Mouse (Mus musculus): ENCODE measurements around the gene Dtx4.

Gene Dtx4

DNA sequence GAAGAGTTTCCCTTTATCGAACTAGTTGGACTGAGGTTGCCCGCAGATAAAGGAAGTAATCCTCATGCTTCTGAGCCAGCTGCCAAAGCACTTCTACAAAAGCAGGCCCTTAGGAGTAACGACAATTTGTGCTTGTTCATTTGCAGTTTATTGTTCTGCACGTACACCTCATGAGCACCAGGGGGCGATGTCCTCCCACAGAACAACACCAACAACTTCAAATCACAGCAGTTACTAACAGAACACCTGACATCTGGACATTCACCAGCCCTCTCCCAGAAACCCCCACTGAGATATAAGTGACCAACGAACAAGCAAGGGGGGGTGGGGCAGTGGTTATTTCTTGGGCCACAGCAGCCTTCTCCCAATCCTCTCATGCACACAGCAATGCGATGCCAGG, 35.0 kb downstream of the Dtx4 start:
- peak; percentile 44 for DNase-seq (ENCODE audit: low spot score)

- no peak for DNase-seq (ENCODE audit: low spot score)
Measured at GRCm38 (mm10) chr19:12465530-12466144, 35.6 kb downstream of the Dtx4 start.

- DNase-seq (ENCODE audit: low spot score): no peak
Measured at GRCm38 (mm10) chr19:12464674-12465073, 36.6 kb downstream of the Dtx4 start.

- no peak for DNase-seq (ENCODE audit: low spot score)
Measured at GRCm38 (mm10) chr19:12464127-12464526, 37.1 kb downstream of the Dtx4 start.

DNA sequence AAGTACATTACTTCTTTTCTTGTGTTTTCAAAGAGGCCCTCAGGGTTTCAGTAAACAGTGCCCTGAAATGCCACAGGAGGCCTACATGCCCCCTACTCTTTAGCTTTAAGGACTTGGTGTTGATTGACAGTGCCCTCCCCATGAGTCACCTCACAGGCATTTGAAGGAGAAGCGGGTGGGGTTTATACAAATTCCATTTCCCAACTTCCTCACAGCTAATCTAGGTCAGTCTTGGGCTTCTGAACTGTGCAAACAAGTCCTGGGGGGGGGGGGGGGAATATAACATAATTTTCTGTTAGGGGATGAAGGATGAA, 37.6 kb downstream of the Dtx4 start:
- DNase-seq (ENCODE audit: low spot score): no peak

- no peak for DNase-seq (ENCODE audit: low spot score)
Measured at GRCm38 (mm10) chr19:12462851-12463721, 38.2 kb downstream of the Dtx4 start.

DNA sequence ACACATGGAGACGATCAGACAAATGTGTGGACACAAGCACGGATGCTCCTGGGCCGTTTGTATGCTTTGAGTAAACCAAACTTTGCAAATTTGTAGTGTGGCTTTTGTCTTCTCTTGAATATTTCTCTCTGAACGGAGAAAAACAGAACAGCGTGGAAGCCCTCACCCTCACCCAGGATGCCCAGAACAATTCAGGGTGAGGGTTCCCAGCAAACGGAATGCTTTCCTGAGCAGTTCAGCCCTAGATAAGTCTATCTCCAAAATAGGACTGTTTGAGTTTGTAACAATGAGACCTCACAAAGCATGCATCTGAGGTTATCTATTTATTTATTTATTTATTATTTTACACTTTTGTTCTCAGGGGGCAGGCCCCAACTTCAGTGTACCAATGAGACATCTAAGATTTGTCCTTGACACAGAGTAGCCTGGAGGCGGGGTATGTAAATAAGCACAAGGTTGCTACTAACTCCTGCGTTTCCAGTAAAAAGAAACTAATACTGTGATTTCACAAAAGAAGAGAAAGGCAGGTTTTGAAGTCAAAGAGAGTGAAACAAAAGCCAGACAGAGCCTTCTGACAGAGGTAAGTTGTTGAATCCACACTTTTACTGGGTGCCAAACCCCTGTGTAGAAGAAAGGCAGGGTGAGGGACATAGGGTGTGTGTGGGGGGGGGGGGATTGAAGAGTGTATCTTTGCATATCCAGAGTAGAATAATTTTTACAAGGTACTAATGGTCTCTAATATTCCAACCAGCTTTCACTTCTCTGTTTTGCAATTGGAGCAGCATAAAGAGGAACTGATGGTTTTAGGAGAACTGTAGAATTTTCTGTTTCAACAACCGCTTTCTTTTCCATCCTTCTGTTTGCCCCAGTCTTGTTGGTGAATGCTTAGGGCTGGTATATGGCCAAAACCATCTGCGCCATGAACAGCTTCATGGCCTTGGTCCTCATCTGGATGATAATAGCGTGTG, 40.7 kb downstream of the Dtx4 start, which contains the start of gene Mpeg1:
Gene Mpeg1, plus strand, starts transcription at position 498 of the 968 bp plus-strand sequence.
- no peak for DNase-seq (ENCODE audit: low spot score)

GRCm38 (mm10) chr19:12459516-12459915, 41.7 kb downstream of the Dtx4 start:
- no peak for DNase-seq (ENCODE audit: low spot score)

DNA sequence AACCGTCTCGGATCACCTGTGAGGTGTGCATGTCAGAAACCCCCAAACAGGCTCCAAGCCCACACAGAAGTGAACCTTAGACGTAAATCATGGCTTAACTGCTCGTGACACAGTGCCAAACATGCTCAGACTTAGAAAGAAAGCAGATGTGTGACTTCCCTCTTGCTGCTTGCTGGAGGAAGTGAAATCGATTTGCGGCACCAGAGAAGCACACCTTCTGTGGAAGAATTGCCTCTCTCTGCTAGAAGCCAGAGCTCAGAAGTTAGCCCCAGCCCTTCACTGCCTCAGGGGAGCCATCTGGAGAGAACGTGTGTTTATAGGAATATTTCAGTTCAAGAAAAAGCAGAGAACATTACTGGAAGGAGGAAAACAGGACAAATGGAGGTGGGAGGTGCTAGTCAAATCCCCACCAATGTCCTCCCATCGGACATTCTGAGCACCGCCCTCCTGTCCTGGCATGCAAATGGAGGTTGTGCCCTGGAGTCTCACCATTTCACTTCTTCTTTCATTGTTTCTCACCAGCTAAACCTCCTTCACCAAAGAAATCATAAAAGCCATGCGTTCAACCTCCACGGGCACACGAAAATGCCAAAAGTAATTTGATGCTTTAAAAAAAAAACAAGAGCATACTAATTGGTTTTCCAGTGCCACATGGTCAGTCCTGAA, 43.7 kb downstream of the Dtx4 start:
- DNase-seq (ENCODE audit: low spot score): no peak

DNA sequence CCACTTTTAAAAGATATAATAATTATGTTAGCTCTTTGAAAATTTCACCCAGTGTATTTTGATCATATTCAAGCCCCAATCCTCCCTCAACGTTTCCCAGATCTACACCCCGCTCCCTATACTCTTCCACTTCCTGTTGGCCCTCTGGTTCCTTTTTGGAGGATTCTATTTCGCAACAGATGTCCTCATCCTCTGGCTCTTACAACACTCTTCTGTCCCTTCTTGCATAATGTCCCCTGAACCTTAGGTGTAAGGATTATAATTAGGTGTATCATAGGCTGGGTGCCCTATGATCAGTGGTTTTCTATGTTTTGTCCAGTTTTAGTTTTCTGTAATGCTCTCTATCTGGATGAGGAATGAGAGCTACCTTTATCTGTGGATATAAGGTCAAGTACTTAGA, 56.2 kb downstream of the Dtx4 start:
- no peak for DNase-seq (ENCODE audit: low spot score)

GRCm38 (mm10) chr19:12442560-12442959, 58.7 kb downstream of the Dtx4 start:
- DNase-seq (ENCODE audit: low spot score): no peak

DNA sequence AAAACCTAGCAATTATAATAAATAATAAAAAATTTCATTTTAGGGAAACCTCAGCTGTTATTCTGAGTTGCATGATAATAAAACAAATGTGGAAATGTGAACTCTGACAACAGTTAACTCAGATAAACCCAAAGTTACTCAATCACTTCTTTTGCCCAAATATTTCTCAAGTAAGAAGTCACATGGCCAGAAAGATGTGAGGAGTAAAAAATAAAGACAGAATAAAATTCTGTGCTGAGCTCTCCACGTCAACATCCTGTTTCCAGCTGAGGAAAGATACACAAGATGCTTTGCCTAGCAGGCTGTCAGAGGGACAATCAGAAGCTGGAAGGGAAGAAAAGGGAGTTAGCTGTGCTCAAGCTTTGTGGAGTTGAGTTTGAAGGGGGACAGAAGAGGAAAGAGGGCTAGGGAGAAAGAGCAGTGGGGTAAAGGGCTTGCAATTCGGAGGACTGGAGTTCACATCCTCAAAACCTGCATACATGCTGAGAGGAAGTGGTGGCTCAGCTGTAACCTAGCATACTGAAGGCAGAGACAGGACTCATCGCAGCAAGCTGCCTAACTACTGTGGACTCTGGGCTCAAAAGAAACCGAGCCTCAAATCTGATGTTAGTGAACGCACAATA, 61.0 kb downstream of the Dtx4 start:
- DNase-seq (ENCODE audit: low spot score): no peak

GRCm38 (mm10) chr19:12439581-12439980, 61.7 kb downstream of the Dtx4 start:
- DNase-seq (ENCODE audit: low spot score): no peak

DNA sequence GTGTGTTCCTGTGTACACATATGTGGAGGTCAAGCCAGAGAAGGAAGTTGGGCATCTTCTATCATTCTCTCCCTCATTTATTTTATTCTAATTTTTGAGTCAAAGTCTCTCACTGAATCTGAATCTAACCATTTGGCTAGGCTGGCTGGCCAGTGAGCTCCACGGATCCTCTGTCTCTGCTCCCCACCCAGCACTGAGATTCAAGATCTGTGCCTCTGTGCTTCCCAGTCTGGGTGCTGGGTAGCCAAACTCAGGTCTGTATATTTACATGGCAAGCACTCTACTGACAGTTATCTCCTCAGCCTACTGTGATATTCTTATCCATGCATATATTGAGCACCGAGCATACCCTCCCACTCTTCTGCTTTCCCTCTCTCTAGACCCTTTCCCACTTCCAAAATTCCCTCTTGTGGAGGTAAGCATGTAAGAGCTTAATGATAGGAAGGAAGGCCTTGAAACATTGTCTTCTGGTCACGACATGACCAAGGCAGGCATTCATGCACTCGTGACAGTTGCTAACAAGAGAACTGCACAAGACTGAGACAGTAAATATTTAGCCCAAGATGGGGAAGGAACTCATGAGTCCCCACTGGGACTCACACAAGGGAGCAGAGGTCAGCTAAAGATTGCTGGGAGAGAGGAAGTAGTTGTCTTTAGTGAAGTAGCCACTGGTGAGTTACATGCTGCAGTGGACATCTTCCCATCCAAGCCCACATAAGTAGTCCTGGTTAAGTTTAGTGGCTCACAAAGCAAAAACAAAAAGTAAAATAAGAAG, 65.3 kb downstream of the Dtx4 start:
- no peak for DNase-seq (ENCODE audit: low spot score)

GRCm38 (mm10) chr19:12435011-12435416, 66.2 kb downstream of the Dtx4 start:
- no peak for DNase-seq (ENCODE audit: low spot score)

- DNase-seq (ENCODE audit: low spot score): peak; percentile 22
Measured at GRCm38 (mm10) chr19:12433033-12433432, 68.2 kb downstream of the Dtx4 start.

DNA sequence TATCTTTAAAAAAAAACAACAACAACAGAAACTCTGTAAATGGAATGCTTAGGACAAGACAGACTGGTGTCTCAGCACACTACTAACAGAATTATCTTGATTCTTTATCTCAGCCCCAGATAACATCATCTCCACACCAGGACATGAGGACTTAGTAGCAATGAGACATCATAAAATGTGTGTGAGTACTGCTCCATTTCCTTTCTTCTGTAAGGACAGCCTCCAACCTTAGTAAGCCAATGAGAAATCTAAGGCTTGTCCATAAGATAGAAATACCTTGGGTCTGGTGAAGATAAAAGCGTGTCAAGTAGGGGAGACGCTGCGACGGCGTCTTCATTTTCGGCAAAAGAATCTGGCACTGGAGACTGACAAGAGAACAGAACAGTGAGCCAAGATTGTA, 73.6 kb downstream of the Dtx4 start, which contains the start of gene Pfpl:
Gene Pfpl, plus strand, starts transcription at position 301 of the 400 bp plus-strand sequence.
- DNase-seq (ENCODE audit: low spot score): no peak

DNA sequence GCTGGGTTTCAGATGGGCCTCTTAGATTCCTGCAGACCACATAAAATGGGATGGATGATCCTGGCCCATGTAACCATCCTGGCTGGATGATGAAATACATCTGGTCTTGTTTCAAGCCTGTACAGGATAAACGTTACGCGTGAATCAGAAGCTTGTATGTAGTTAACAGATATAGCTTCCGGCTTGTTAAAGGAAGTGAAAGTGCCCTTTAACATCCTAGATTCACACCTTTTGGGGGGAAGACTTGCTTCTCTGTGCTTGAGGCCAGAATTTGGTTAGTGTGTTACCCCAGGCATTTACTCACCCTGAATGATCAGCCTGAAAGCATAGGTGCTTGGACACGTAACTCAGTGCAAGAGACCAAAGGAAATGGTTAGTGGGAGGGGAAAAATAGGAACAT, 74.2 kb downstream of the Dtx4 start:
- DNase-seq (ENCODE audit: low spot score): no peak

GRCm38 (mm10) chr19:12421680-12422079, 79.6 kb downstream of the Dtx4 start:
- no peak for DNase-seq (ENCODE audit: low spot score)

DNA sequence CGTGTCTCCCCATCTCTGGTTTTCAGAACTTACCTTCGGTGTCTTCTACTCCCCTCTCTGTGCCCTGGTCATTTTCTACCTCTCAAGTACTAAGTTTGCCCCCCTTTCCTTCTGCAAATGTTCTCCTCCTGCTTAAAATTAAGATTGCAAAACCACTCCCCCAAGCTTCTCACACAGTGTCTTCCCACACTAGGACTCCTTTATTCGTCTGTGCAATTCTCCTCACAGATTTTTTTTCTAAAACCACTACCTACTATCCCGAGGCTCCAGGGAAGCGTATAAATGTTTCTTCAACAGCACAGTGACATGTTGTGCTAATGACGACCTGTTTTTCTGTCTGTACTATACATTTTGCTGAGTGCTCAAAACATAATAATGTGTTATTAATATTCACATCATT, 80.7 kb downstream of the Dtx4 start:
- no peak for DNase-seq (ENCODE audit: low spot score)

GRCm38 (mm10) chr19:12418312-12418711, 82.9 kb downstream of the Dtx4 start:
- no peak for DNase-seq (ENCODE audit: low spot score)

Data from yolk sac, embryonic 10.5 days (tissue).